Mouse (Mus musculus) yolk sac, embryonic 10.5 days (tissue): ENCODE measurements at regions not wholly inside any gene's neighbourhood (a gene's known extent, or its start where the extent isn't known, plus 50 kb on each side); places are given as distances from the start of the nearest gene placed in this dataset.

Source experiments
- DNase-seq: peaks from one replicate; pipeline ENCODE4 v3.0.0-alpha.2; 2017; ENCODE audit warnings: low spot score

GRCm38 (mm10) chr16:9115548-9115947, 285.6 kb downstream of the 1810013L24Rik start:
- DNase-seq: no peak

- no peak for DNase-seq
Observed at GRCm38 (mm10) chr16:9121581-9121980, 291.7 kb downstream of the 1810013L24Rik start.

GRCm38 (mm10) chr16:9132113-9132512, 302.2 kb downstream of the 1810013L24Rik start:
- DNase-seq: no peak

- DNase-seq: no peak
Observed at GRCm38 (mm10) chr16:9132778-9133177, 302.9 kb downstream of the 1810013L24Rik start.

GRCm38 (mm10) chr16:9135377-9135776, 305.5 kb downstream of the 1810013L24Rik start:
- no peak for DNase-seq

- DNase-seq: no peak
Observed at GRCm38 (mm10) chr16:9138552-9139224, 308.8 kb downstream of the 1810013L24Rik start.

GRCm38 (mm10) chr16:9139405-9139804, 309.5 kb downstream of the 1810013L24Rik start:
- DNase-seq: no peak

- DNase-seq: no peak
Observed at GRCm38 (mm10) chr16:9149209-9150135, 319.6 kb downstream of the 1810013L24Rik start.

GRCm38 (mm10) chr16:9151936-9152335, 322.0 kb downstream of the 1810013L24Rik start:
- DNase-seq: no peak

GRCm38 (mm10) chr16:9153501-9153900, 323.6 kb downstream of the 1810013L24Rik start:
- no peak for DNase-seq

GRCm38 (mm10) chr16:9165763-9166310, 335.9 kb downstream of the 1810013L24Rik start:
- no peak for DNase-seq

GRCm38 (mm10) chr16:9176402-9176801, 346.5 kb downstream of the 1810013L24Rik start:
- DNase-seq: no peak

GRCm38 (mm10) chr16:9195821-9196220, 365.9 kb downstream of the 1810013L24Rik start:
- DNase-seq: no peak

- no peak for DNase-seq
Observed at GRCm38 (mm10) chr16:9198903-9199532, 369.1 kb downstream of the 1810013L24Rik start.

- DNase-seq: no peak
Observed at GRCm38 (mm10) chr16:9208602-9209001, 378.7 kb downstream of the 1810013L24Rik start.

GRCm38 (mm10) chr16:9211485-9211884, 381.6 kb downstream of the 1810013L24Rik start:
- no peak for DNase-seq

GRCm38 (mm10) chr16:9215131-9215530, 385.2 kb downstream of the 1810013L24Rik start:
- DNase-seq: no peak

- no peak for DNase-seq
Observed at GRCm38 (mm10) chr16:9217361-9217760, 387.5 kb downstream of the 1810013L24Rik start.

- no peak for DNase-seq
Observed at GRCm38 (mm10) chr16:9230178-9230577, 400.3 kb downstream of the 1810013L24Rik start.

- DNase-seq: no peak
Observed at GRCm38 (mm10) chr16:9242099-9242498, 412.2 kb downstream of the 1810013L24Rik start.

GRCm38 (mm10) chr16:9247198-9247597, 417.3 kb downstream of the 1810013L24Rik start:
- no peak for DNase-seq

- DNase-seq: no peak
Observed at GRCm38 (mm10) chr16:9253054-9253453, 423.2 kb downstream of the 1810013L24Rik start.
